ENCODE assay signal across 9 mouse cellular contexts in genomic region chr17:49968467-49969207, GRCm38 (mm10).
DNase-seq lines count a peak whose midpoint lies in the region; ATAC-seq lines count a peak whose summit lies in the region.
"Had no signal": no experiment of that assay in that cellular context is flagged by ENCODE, and none has a peak within 500 bp of the region (broad histone marks: within the 10 kb centered on the region; RNA-seq: fewer than 3 reads in every experiment).

No protein-coding gene starts in this region.

- no peaks in the 10 kb centered on the region for H3K27me3 ChIP-seq in splenic B cell, adult 2 months (ENCODE audit: control insufficient read depth, insufficient read depth, low read length, poor library complexity, severe bottlenecking)
- H3K27me3 ChIP-seq: embryonic facial prominence, embryonic 12.5 days had no signal

- H3K36me3 ChIP-seq in splenic B cell, adult 2 months (ENCODE audit: control insufficient read depth, insufficient read depth, low read length, poor library complexity, severe bottlenecking) = no peaks in the 10 kb centered on the region
- H3K36me3 ChIP-seq: embryonic facial prominence, embryonic 12.5 days had no signal

- peak; percentile 74 for ATAC-seq in monocyte, adult 5-6 weeks (replicated peaks; ENCODE audit: insufficient number of reproducible peaks, low FRiP score, low TSS enrichment, poor library complexity, severe bottlenecking)

- DNase-seq in urinary bladder, postnatal 14 days (ENCODE audit: low spot score) = peak; percentile 48
- no peak for DNase-seq in urinary bladder, adult 2 months (ENCODE audit: low spot score)
- peak; percentile 71 for DNase-seq in cerebellum, adult 8-10 months
- DNase-seq in forelimb bud, embryonic 11.5 days (ENCODE audit: low read depth, low spot score) = peak; percentile 36
- peak; percentile 83 for DNase-seq in induced T-regulatory cell, adult 2 months (ENCODE audit: low read depth)
- DNase-seq in liver = peak; percentile 69
- peak; percentile 82 for DNase-seq in splenic B cell, adult 2 months (ENCODE audit: low read depth, low spot score)
